22 mouse cellular contexts compared by ENCODE assay signal in the genomic region with DNA sequence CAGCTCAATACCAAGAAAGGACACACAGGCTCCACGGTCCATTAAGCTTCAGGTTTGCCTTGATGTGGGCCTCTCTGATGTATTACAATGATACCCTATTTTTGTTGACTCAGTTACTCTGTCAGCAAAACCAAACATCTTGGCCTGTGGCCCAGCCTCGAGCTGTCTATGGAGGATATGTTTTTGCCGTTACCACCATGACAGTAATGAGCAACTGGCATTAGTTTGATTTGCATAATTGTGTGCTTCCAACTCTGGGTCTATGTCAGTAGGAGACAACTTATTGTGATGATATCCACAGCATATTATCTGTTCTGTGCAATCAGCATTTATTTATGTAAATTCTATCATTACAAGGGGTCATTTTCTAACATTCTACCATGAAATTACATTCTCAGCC.
DNase-seq lines count a peak whose midpoint lies in the region; ATAC-seq and TF ChIP-seq lines count a peak whose summit lies in the region.
"Had no signal": no experiment of that assay in that cellular context is flagged by ENCODE, and none has a peak within 500 bp of the region (broad histone marks: within the 10 kb centered on the region; RNA-seq: fewer than 3 reads in every experiment).

No protein-coding gene starts in this region.

- H3K36me3 ChIP-seq in forebrain, embryonic 12.5 days (replicated peaks) = no peaks in the 10 kb centered on the region
- H3K36me3 ChIP-seq in forebrain, embryonic 10.5 days (replicated peaks) = no peaks in the 10 kb centered on the region
- H3K36me3 ChIP-seq in midbrain, embryonic 13.5 days = no peaks in the 10 kb centered on the region
- H3K36me3 ChIP-seq in midbrain, embryonic 15.5 days (replicated peaks) = no peaks in the 10 kb centered on the region
- H3K36me3 ChIP-seq: embryonic facial prominence, embryonic 10.5 days; G1E; heart, embryonic 13.5 days; hindbrain, embryonic 12.5 days; intestine, embryonic 15.5 days had no signal

- no peak for TF ChIP-seq POLR2A in cerebellum, adult 2 months (IDR thresholded peaks at IDR 0.05; ENCODE audit: borderline replicate concordance, insufficient read depth, low read length)

- DNase-seq in forebrain, embryonic 10.5 days (ENCODE audit: extremely low spot score, low spot score) = no peak
- peak; percentile 3 for DNase-seq in right cerebral cortex, postnatal 4 days
- DNase-seq in right cerebral cortex, postnatal 25 days = no peak
- no peak for DNase-seq in cerebellum, adult 2 months
- DNase-seq in gastrocnemius, postnatal 36 days = no peak
- DNase-seq: adrenal gland, postnatal 14 days; B cell, adult 2 months; cerebellum, adult 18-20 months; cerebellum, postnatal 10 days; gastrocnemius, adult 2 months; gastrocnemius, postnatal 25 days; heart, adult 11 months; heart, postnatal 4 days had no signal

- peaks cover 4% of the 10 kb centered on the region; the same call in 1 of the 2 replicates for H3K4me1 ChIP-seq in forebrain, embryonic 12.5 days
- H3K4me1 ChIP-seq in forebrain, embryonic 10.5 days = peaks cover 13% of the 10 kb centered on the region
- peaks cover 13% of the 10 kb centered on the region; the same call in 1 of the 2 replicates for H3K4me1 ChIP-seq in midbrain, embryonic 13.5 days (replicated peaks)
- H3K4me1 ChIP-seq in midbrain, embryonic 15.5 days = no peaks in the 10 kb centered on the region
- no peaks in the 10 kb centered on the region for H3K4me1 ChIP-seq in cerebellum, adult 2 months (ENCODE audit: control insufficient read depth, insufficient read depth, low read length)
- H3K4me1 ChIP-seq: heart, embryonic 13.5 days; intestine, embryonic 15.5 days had no signal

- intact Hi-C loops in gastrocnemius, postnatal 36 days (cut with DNase I) = no loop called here

- H3K4me3 ChIP-seq in forebrain, embryonic 12.5 days (replicated peaks) = no peak overlapping the region
- H3K4me3 ChIP-seq in forebrain, embryonic 10.5 days = no peak overlapping the region
- H3K4me3 ChIP-seq in midbrain, embryonic 13.5 days (replicated peaks) = no peak overlapping the region
- H3K4me3 ChIP-seq in midbrain, embryonic 15.5 days = no peak overlapping the region
- H3K4me3 ChIP-seq in cerebellum, adult 2 months (replicated peaks; ENCODE audit: insufficient read depth, low read depth, low read length) = no peak overlapping the region
- H3K4me3 ChIP-seq: embryonic facial prominence, embryonic 10.5 days; gastrocnemius, adult 2 months; heart, embryonic 13.5 days; hindbrain, embryonic 12.5 days; intestine, embryonic 15.5 days had no signal

- TF ChIP-seq CTCF in cerebellum, adult 2 months (IDR thresholded peaks at IDR 0.05; ENCODE audit: borderline replicate concordance, insufficient read depth, low read depth, low read length) = no peak

- ATAC-seq in forebrain, embryonic 12.5 days (ENCODE audit: low FRiP score) = peak; percentile 71; the same call in 1 of the 2 replicates
- peak; percentile 48 for ATAC-seq in midbrain, embryonic 13.5 days
- no peak for ATAC-seq in midbrain, embryonic 15.5 days (replicated peaks)
- ATAC-seq: CD4-positive, CD25-positive, alpha-beta regulatory T cell, adult 4 months; intestine, embryonic 15.5 days had no signal

- H3K27ac ChIP-seq in forebrain, embryonic 12.5 days = no peak overlapping the region
- H3K27ac ChIP-seq in forebrain, embryonic 10.5 days = no peak overlapping the region
- H3K27ac ChIP-seq in midbrain, embryonic 13.5 days = no peak overlapping the region
- no peak overlapping the region for H3K27ac ChIP-seq in midbrain, embryonic 15.5 days
- H3K27ac ChIP-seq in cerebellum, adult 2 months (ENCODE audit: insufficient read depth, low read length) = no peak overlapping the region
- H3K27ac ChIP-seq: embryonic facial prominence, embryonic 10.5 days; gastrocnemius, adult 2 months; heart, embryonic 13.5 days; hindbrain, embryonic 12.5 days; intestine, embryonic 15.5 days had no signal

- H3K9me3 ChIP-seq in forebrain, embryonic 12.5 days = no peaks in the 10 kb centered on the region
- H3K9me3 ChIP-seq in forebrain, embryonic 10.5 days = no peaks in the 10 kb centered on the region
- H3K9me3 ChIP-seq in midbrain, embryonic 13.5 days = no peaks in the 10 kb centered on the region
- H3K9me3 ChIP-seq in midbrain, embryonic 15.5 days = no peaks in the 10 kb centered on the region
- H3K9me3 ChIP-seq: embryonic facial prominence, embryonic 10.5 days; heart, embryonic 13.5 days; hindbrain, embryonic 12.5 days; intestine, embryonic 15.5 days had no signal

- H3K4me2 ChIP-seq in forebrain, embryonic 12.5 days = no peak overlapping the region
- H3K4me2 ChIP-seq in midbrain, embryonic 13.5 days (replicated peaks) = no peak overlapping the region
- no peak overlapping the region for H3K4me2 ChIP-seq in midbrain, embryonic 15.5 days
- H3K4me2 ChIP-seq: heart, embryonic 13.5 days; hindbrain, embryonic 12.5 days; intestine, embryonic 15.5 days had no signal

- no peaks in the 10 kb centered on the region for H3K27me3 ChIP-seq in forebrain, embryonic 12.5 days
- no peaks in the 10 kb centered on the region for H3K27me3 ChIP-seq in forebrain, embryonic 10.5 days (ENCODE audit: poor library complexity, severe bottlenecking)
- no peaks in the 10 kb centered on the region for H3K27me3 ChIP-seq in midbrain, embryonic 13.5 days
- H3K27me3 ChIP-seq in midbrain, embryonic 15.5 days (replicated peaks) = no peaks in the 10 kb centered on the region
- H3K27me3 ChIP-seq in cerebellum, adult 2 months (ENCODE audit: control insufficient read depth, insufficient read depth, low read length) = no peaks in the 10 kb centered on the region
- H3K27me3 ChIP-seq: heart, embryonic 13.5 days; hindbrain, embryonic 12.5 days; intestine, embryonic 15.5 days had no signal

- 67% methylated on average over 3 of the region's 3 CpGs for WGBS in forebrain, embryonic 12.5 days
- 85% methylated on average over 3 of the region's 3 CpGs for WGBS in forebrain, embryonic 10.5 days
- 68% methylated on average over 3 of the region's 3 CpGs for WGBS in midbrain, embryonic 13.5 days
- 65% methylated on average over 3 of the region's 3 CpGs for WGBS in midbrain, embryonic 15.5 days
- 39% methylated on average over 3 of the region's 3 CpGs for WGBS in cerebellum, adult 2 months

- no peak overlapping the region for H3K9ac ChIP-seq in forebrain, embryonic 12.5 days
- no peak overlapping the region for H3K9ac ChIP-seq in midbrain, embryonic 13.5 days (replicated peaks)
- no peak overlapping the region for H3K9ac ChIP-seq in midbrain, embryonic 15.5 days
- H3K9ac ChIP-seq: heart, embryonic 13.5 days; hindbrain, embryonic 12.5 days; intestine, embryonic 15.5 days had no signal
